Mouse (Mus musculus) frontal cortex, adult (tissue): ENCODE measurements around the gene Tbck.

Source experiments
- ATAC-seq: cut with Nextera tagmentation; 2 replicates; pipeline ENCODE4 v1.9.2; 2017; ENCODE audit warnings: mild to moderate bottlenecking, moderate library complexity, mixed read lengths; ENCODE audit not compliant: low TSS enrichment

Tbck gene

GRCm38 (mm10) chr3:132831179-132831873 is 147.4 kb downstream of the Tbck start:
- no peak for ATAC-seq

GRCm38 (mm10) chr3:132835118-132835794 is 151.3 kb downstream of the Tbck start:
- 0 out of 2 replicates have a peak, but pooled peaks have one; percentile 41 for ATAC-seq

GRCm38 (mm10) chr3:132837134-132837533 is 153.2 kb downstream of the Tbck start:
- ATAC-seq = no peak

- ATAC-seq = no peak
These were observed 154.9 kb downstream of the Tbck start for GRCm38 (mm10) chr3:132838656-132839417.

- no peak for ATAC-seq
These were observed 155.6 kb downstream of the Tbck start for GRCm38 (mm10) chr3:132839516-132839915.

GRCm38 (mm10) chr3:132842676-132843075 is 158.7 kb downstream of the Tbck start:
- no peak for ATAC-seq

GRCm38 (mm10) chr3:132849669-132850068 is 165.7 kb downstream of the Tbck start:
- no peak for ATAC-seq

- no peak for ATAC-seq
These were observed 166.5 kb downstream of the Tbck start for GRCm38 (mm10) chr3:132850431-132850830.

- ATAC-seq = no peak
These were observed 167.5 kb downstream of the Tbck start for GRCm38 (mm10) chr3:132851417-132851816.

GRCm38 (mm10) chr3:132851841-132852728 is 168.1 kb downstream of the Tbck start:
- ATAC-seq = no peak

- no peak for ATAC-seq
These were observed 170.3 kb downstream of the Tbck start for GRCm38 (mm10) chr3:132854271-132854670.

- no peak for ATAC-seq
These were observed 171.7 kb downstream of the Tbck start for GRCm38 (mm10) chr3:132855458-132856212.

GRCm38 (mm10) chr3:132856651-132857050 is 172.7 kb downstream of the Tbck start:
- no peak for ATAC-seq

GRCm38 (mm10) chr3:132858849-132859248 is 174.9 kb downstream of the Tbck start:
- ATAC-seq = no peak

- no peak for ATAC-seq
These were observed 175.6 kb downstream of the Tbck start for GRCm38 (mm10) chr3:132859573-132859972.

GRCm38 (mm10) chr3:132860796-132861195 is 176.9 kb downstream of the Tbck start:
- ATAC-seq = no peak

- no peak; the same call in none of the 2 replicates for ATAC-seq
These were observed 179.9 kb downstream of the Tbck start for GRCm38 (mm10) chr3:132863843-132864242.

- ATAC-seq = peak; percentile 62
These were observed 180.5 kb downstream of the Tbck start for GRCm38 (mm10) chr3:132864329-132864919.

- ATAC-seq = peak; percentile 36
These were observed 181.0 kb downstream of the Tbck start for GRCm38 (mm10) chr3:132864986-132865385.

- no peak for ATAC-seq
These were observed 181.7 kb downstream of the Tbck start for GRCm38 (mm10) chr3:132865596-132865995.
